Mouse (Mus musculus): ENCODE results near the gene Msh2. TPM values are rescaled to one million over a fixed set of nuclear protein-coding genes. Genes with fewer than 3 reads are reported as not detected.
"Not testable (repeated sequence)": the region's sequence is repeated elsewhere in the genome, so short reads cannot be mapped to it uniquely, and the experiment has no call there.

The Msh2 gene
- polyA plus RNA-seq, 1 experiment from 2014 or later, result 45.7 TPM

DNA sequence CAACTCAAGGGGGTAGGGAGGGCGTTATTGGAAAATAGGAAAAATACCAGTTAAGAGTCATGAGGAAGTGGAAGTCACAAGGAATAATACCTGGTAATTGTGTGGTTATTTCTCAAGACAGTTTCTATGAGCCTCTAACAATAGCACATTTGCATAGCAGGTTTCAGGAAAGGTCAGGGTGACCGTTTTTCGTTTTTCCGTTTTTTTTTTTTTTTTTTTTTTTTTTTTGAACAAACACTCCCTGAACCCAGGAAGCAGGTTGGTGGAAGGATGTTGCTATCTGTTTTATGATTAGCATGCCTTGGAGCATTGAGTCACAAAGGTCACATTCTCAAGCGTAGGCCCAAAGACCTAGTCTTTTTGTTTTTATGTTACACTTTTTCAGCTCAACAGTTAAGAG lies 16.5 kb upstream of the Msh2 start:
- not testable (repeated sequence) for H3K27ac ChIP-seq (ENCODE audit: low read length); H3K4me2 ChIP-seq (ENCODE audit: low read depth, low read length); H3K27me3 ChIP-seq (ENCODE audit: control insufficient read depth, insufficient read depth, low read length); H3K9me3 ChIP-seq (replicated peaks; ENCODE audit: control insufficient read depth, low read length); H3K4me3 ChIP-seq (ENCODE audit: low read length); ATAC-seq (replicated peaks; ENCODE audit: extremely low read depth, insufficient read depth, low FRiP score); H3K9ac ChIP-seq (ENCODE audit: low read length); H3K4me1 ChIP-seq (ENCODE audit: control insufficient read depth, insufficient read depth, low read length); H3K36me3 ChIP-seq (ENCODE audit: control insufficient read depth, insufficient read depth)
- 83% methylated on average over 5 of the region's 5 CpGs for WGBS

DNA sequence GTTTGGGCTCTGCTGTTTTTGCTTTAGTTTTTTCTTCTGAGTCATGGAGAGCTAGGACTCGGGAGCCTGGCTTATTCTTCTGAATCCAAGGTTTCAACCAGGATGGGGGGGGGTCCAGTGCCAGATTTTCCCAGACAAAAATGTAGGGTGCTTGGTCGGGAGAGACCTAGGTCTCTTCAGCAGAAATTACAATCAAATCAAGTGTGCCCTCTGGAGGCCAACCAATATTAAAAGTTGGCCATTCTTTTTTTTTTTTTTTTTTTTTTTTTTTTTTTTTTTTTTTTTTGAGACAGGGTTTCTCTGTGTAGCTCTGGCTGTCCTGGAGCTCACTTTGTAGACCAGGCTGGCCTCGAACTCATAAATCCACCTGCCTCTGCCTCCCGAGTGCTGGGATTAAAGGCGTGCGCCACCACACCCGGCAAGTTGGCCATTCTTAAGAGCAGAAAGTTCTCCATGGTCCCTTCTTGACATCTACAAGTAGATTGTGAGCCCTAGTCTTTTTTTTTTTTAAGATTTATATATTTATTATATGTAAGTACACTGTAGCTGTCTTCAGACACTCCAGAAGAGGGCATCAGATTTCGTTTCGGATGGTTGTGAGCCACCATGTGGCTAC lies 10.1 kb upstream of the Msh2 start:
- H3K4me1 ChIP-seq (ENCODE audit: control insufficient read depth, insufficient read depth, low read length); H3K9ac ChIP-seq (ENCODE audit: low read length); H3K27me3 ChIP-seq (ENCODE audit: control insufficient read depth, insufficient read depth, low read length); H3K4me2 ChIP-seq (ENCODE audit: low read depth, low read length); H3K27ac ChIP-seq (ENCODE audit: low read length); H3K9me3 ChIP-seq (replicated peaks; ENCODE audit: control insufficient read depth, low read length); H3K4me3 ChIP-seq (ENCODE audit: low read length); H3K36me3 ChIP-seq (ENCODE audit: control insufficient read depth, insufficient read depth); ATAC-seq (replicated peaks; ENCODE audit: extremely low read depth, insufficient read depth, low FRiP score): not testable (repeated sequence)
- whole genome bisulfite sequencing, result 80% methylated on average over 9 of the region's 9 CpGs

DNA sequence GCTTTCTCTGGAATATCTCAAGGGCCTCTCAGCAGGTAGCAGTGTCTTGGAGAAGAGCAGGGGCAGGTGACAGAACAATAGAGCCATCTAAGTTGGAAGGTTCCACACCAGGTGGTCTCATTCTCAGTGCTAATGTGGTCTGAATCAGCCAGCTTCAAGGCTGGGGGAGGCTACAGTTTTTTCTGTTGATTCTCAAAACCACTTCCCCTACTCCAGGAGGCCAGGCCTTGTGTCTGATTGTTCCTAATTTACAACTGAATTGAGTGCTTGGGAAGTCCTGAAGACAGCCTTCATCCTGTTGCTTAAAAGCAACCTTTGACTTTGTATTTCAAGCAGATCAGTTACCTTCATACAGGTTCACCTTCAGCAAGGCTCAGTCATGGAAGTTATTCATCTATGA lies 7.9 kb upstream of the Msh2 start:
- H3K4me2 ChIP-seq (ENCODE audit: low read depth, low read length), result no peak overlapping the region
- no peak overlapping the region for H3K9ac ChIP-seq (ENCODE audit: low read length)
- no peaks in the 10 kb centered on the region for H3K4me1 ChIP-seq (ENCODE audit: control insufficient read depth, insufficient read depth, low read length)
- no peaks in the 10 kb centered on the region for H3K9me3 ChIP-seq (replicated peaks; ENCODE audit: control insufficient read depth, low read length)
- no peak overlapping the region for H3K27ac ChIP-seq (ENCODE audit: low read length)
- no peak for ATAC-seq (replicated peaks; ENCODE audit: extremely low read depth, insufficient read depth, low FRiP score)
- H3K36me3 ChIP-seq (ENCODE audit: control insufficient read depth, insufficient read depth), result no peaks in the 10 kb centered on the region
- no peaks in the 10 kb centered on the region for H3K27me3 ChIP-seq (ENCODE audit: control insufficient read depth, insufficient read depth, low read length)
- H3K4me3 ChIP-seq (ENCODE audit: low read length), result no peak overlapping the region

DNA sequence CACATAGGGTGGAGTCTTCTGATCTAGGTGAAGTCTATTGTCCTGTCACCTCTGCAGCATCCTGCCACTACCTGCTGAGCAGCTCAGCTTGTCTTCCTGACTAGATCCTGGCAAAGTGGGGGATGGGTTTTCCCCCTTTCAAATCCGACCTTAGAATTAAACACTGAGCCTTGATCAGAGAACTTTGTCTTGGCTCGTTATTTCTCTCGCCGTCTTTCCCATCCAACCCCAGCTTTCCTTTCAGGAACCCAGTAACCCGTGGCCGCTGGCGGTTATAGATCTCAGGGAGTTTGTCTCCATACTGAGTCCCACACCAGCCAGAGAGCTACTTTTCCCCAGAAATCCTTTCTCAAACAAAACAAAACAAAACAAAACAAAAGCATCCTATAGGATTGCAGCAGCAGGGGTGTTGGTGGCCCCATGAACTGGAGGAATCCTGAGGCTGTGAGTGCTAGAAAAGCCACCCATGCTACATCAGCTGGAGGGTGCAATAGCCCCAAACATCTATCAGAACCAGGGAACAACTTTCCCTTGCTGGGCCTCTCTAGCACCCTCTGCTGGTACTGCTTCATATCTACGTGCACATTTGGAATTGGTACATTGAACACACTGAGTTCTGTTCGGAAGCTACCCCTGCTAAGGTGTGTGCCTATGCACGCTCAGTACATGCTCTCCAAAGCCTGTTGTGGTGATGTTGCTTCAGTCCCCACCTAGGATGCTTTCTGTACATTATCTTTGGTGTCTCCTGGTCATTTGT lies 6.9 kb upstream of the Msh2 start:
- Histone ChIP-seq H3K4me1 (ENCODE audit: control insufficient read depth, insufficient read depth, low read length) (no peaks in the 10 kb centered on the region), H3K4me3 (ENCODE audit: low read length) (no peak overlapping the region), H3K9ac (ENCODE audit: low read length) (no peak overlapping the region), H3K36me3 (ENCODE audit: control insufficient read depth, insufficient read depth) (no peaks in the 10 kb centered on the region), H3K27ac (ENCODE audit: low read length) (no peak overlapping the region), H3K9me3 (replicated peaks; ENCODE audit: control insufficient read depth, low read length) (no peaks in the 10 kb centered on the region), H3K27me3 (ENCODE audit: control insufficient read depth, insufficient read depth, low read length) (no peaks in the 10 kb centered on the region), H3K4me2 (ENCODE audit: low read depth, low read length) (no peak overlapping the region)
- 76% methylated on average over 10 of the region's 10 CpGs for WGBS
- ATAC-seq (replicated peaks; ENCODE audit: extremely low read depth, insufficient read depth, low FRiP score), result no peak

DNA sequence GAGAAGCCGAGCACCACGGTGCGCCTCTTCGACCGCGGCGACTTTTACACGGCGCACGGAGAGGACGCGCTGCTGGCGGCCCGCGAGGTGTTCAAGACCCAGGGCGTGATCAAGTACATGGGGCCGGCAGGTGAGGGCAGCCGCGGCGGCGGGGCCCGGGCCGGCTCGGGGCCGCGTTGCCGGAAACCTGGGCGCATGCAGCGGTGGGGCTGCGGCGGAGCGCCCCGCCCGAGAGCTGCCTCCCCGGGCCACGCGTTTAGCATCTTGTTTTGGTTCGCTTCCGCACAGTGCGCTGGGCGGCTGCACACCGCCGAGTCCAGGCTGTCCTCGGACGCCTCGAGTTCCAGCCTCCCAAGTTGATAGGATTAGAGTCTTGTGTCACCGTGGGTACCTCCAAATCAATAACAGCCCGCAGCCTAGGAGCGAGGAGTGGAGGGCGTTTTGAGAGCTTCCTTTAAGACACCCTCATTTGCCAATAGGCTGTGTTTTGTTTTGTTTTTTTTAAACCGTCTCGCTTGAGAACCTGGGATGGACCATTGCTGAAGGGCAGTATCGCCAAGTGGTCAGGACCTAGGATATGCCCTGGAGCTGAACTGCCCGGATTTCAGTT lies 652 bp downstream of the Msh2 start:
- under 1% methylated on average over 47 of the region's 54 CpGs for WGBS
- H3K9me3 ChIP-seq (replicated peaks; ENCODE audit: control insufficient read depth, low read length), result no peaks in the 10 kb centered on the region
- H3K9ac ChIP-seq (ENCODE audit: low read length), result peak overlapping the region; percentile 84
- H3K4me3 ChIP-seq (ENCODE audit: low read length), result peak overlapping the region; percentile 79
- no peaks in the 10 kb centered on the region for H3K36me3 ChIP-seq (ENCODE audit: control insufficient read depth, insufficient read depth)
- no peaks in the 10 kb centered on the region for H3K27me3 ChIP-seq (ENCODE audit: control insufficient read depth, insufficient read depth, low read length)
- H3K4me2 ChIP-seq (ENCODE audit: low read depth, low read length), result peak overlapping the region; percentile 87
- peak; percentile 59 for ATAC-seq (replicated peaks; ENCODE audit: extremely low read depth, insufficient read depth, low FRiP score)
- H3K4me1 ChIP-seq (ENCODE audit: control insufficient read depth, insufficient read depth, low read length), result peaks cover 14% of the 10 kb centered on the region
- peak overlapping the region; percentile 73 for H3K27ac ChIP-seq (ENCODE audit: low read length)

DNA sequence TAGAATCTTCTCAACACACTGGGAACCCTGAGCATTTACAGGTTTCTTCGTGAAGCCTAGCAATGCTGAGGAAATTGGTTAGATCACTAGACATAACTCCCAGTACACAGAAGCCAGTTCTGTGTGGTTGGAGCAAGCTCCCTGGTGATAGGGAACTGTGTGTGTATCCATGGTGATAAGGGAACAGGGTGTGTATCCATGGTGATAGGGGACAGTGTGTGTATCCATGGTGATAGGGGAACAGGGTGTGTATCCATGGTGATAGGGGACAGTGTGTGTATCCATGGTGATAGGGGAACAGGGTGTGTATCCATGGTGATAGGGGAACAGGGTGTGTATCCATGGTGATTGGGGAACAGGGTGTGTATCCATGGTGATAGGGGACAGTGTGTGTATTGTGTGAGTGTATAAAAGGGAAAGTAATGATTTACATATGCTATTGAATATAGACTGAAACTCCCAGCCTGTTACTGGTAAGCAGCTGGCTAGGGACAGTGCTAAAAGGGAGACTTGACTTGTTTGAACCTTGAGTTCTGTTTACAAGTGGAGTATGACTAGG lies 4.9 kb downstream of the Msh2 start:
- not testable (repeated sequence) for H3K9ac ChIP-seq (ENCODE audit: low read length); ATAC-seq (replicated peaks; ENCODE audit: extremely low read depth, insufficient read depth, low FRiP score); H3K27ac ChIP-seq (ENCODE audit: low read length); H3K27me3 ChIP-seq (ENCODE audit: control insufficient read depth, insufficient read depth, low read length); H3K9me3 ChIP-seq (replicated peaks; ENCODE audit: control insufficient read depth, low read length); H3K36me3 ChIP-seq (ENCODE audit: control insufficient read depth, insufficient read depth); H3K4me2 ChIP-seq (ENCODE audit: low read depth, low read length); H3K4me3 ChIP-seq (ENCODE audit: low read length)
- peaks cover 14% of the 10 kb centered on the region for H3K4me1 ChIP-seq (ENCODE audit: control insufficient read depth, insufficient read depth, low read length)
- 84% methylated on average over 1 of the region's 1 CpGs for WGBS

DNA sequence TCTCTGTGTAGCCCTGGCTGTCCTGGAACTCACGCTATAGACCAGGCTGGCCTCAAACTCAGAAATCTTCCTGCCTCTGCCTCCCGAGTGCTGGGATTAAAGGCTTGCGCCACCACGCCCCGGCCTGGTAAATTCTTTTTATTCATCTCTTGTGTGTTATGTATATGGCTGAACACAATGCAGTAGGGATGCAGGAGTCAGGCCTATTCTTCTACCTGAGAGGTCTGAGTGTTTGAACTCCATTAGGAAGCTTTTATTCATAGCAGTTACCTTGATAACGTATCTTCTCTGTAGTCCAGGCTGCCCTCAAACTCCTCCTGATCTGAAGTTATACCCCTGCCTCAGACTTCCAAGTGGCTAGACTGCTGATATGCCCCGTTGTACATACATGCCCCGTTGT lies 5.5 kb downstream of the Msh2 start:
- H3K9me3 ChIP-seq (replicated peaks; ENCODE audit: control insufficient read depth, low read length), result no peaks in the 10 kb centered on the region
- WGBS, result 94% methylated on average over 8 of the region's 8 CpGs
- H3K27ac ChIP-seq (ENCODE audit: low read length), result no peak overlapping the region
- H3K4me3 ChIP-seq (ENCODE audit: low read length), result no peak overlapping the region
- H3K27me3 ChIP-seq (ENCODE audit: control insufficient read depth, insufficient read depth, low read length), result no peaks in the 10 kb centered on the region
- H3K4me2 ChIP-seq (ENCODE audit: low read depth, low read length), result no peak overlapping the region
- H3K36me3 ChIP-seq (ENCODE audit: control insufficient read depth, insufficient read depth), result peaks cover 7% of the 10 kb centered on the region
- peaks cover 14% of the 10 kb centered on the region for H3K4me1 ChIP-seq (ENCODE audit: control insufficient read depth, insufficient read depth, low read length)
- no peak overlapping the region for H3K9ac ChIP-seq (ENCODE audit: low read length)
- no peak for ATAC-seq (replicated peaks; ENCODE audit: extremely low read depth, insufficient read depth, low FRiP score)

DNA sequence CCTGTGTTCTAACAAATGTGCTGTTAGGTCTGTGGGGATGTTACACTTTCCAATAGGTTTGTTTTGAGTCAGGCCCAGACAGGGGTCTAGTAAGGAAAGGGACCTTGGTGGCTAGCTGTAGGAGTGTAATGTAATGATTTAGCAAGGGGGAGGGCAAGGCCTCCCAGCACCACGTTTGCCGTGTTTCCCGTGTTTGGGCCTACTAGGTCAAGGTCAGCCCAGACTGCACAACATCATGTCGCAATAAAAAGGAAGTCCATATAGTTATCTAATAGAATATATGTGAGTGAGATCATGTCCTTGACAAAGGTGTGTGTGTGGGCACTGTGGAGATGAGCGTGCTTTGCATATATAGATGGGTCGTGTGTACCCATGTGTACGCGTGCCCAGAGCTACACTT lies 17.1 kb downstream of the Msh2 start:
- H3K27me3 ChIP-seq (ENCODE audit: control insufficient read depth, insufficient read depth, low read length), result no peaks in the 10 kb centered on the region
- no peak overlapping the region for H3K4me3 ChIP-seq (ENCODE audit: low read length)
- H3K27ac ChIP-seq (ENCODE audit: low read length), result no peak overlapping the region
- no peak overlapping the region for H3K9ac ChIP-seq (ENCODE audit: low read length)
- H3K4me1 ChIP-seq (ENCODE audit: control insufficient read depth, insufficient read depth, low read length), result no peaks in the 10 kb centered on the region
- H3K36me3 ChIP-seq (ENCODE audit: control insufficient read depth, insufficient read depth), result peaks cover 38% of the 10 kb centered on the region
- no peaks in the 10 kb centered on the region for H3K9me3 ChIP-seq (replicated peaks; ENCODE audit: control insufficient read depth, low read length)
- ATAC-seq (replicated peaks; ENCODE audit: extremely low read depth, insufficient read depth, low FRiP score), result no peak
- H3K4me2 ChIP-seq (ENCODE audit: low read depth, low read length), result no peak overlapping the region
- WGBS, result 89% methylated on average over 8 of the region's 8 CpGs

DNA sequence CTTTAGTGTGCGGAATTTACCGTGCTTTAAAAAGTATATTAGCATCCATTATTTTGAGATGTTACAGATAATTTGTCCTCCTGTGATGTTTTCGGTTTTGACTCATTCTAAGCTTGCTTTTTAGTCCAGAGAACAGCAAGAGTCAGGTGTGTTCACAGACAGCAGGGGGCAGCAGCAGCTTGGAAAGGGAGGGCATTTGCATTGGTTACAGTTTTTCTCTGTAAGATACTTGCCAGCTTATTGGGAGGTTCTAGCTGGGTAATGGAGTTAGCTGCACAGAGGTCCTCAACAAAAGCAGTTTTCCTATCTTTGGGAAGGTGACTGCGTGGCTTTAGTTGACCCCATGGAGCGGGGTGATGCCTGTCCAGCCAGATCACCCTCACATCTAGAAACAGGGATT lies 19.8 kb downstream of the Msh2 start:
- Histone ChIP-seq H3K4me1 (ENCODE audit: control insufficient read depth, insufficient read depth, low read length) (no peaks in the 10 kb centered on the region), H3K4me2 (ENCODE audit: low read depth, low read length) (no peak overlapping the region), H3K9ac (ENCODE audit: low read length) (no peak overlapping the region), H3K27ac (ENCODE audit: low read length) (no peak overlapping the region), H3K27me3 (ENCODE audit: control insufficient read depth, insufficient read depth, low read length) (no peaks in the 10 kb centered on the region), H3K36me3 (ENCODE audit: control insufficient read depth, insufficient read depth) (peaks cover 29% of the 10 kb centered on the region), H3K4me3 (ENCODE audit: low read length) (no peak overlapping the region), H3K9me3 (replicated peaks; ENCODE audit: control insufficient read depth, low read length) (no peaks in the 10 kb centered on the region)
- WGBS, result 82% methylated on average over 5 of the region's 5 CpGs
- no peak for ATAC-seq (replicated peaks; ENCODE audit: extremely low read depth, insufficient read depth, low FRiP score)

All from heart, embryonic 16.5 days (tissue).